4 mouse cellular contexts compared by ENCODE assay signal in the genomic region with DNA sequence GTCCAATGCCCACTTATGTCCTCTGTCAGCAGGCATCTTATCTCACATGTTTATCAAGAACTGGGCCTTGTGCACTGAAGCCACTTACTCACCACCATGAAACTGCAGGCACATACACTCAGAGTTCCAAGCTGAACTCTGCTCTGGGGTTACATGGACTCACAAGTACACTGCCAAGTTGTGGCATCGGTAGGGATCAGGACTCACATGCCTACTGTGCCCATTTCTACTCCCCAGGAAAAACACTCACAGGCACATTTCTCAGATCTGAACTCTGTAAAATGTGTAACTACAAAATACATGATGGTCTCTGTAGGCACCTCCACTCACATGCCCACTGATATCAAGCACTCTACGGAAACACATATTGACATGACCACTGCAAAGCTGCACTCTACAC. TPM values are rescaled to one million over a fixed set of nuclear protein-coding genes. Genes with fewer than 3 reads are reported as not detected.
"Had no signal": no experiment of that assay in that cellular context is flagged by ENCODE, and none has a peak within 500 bp of the region (broad histone marks: within the 10 kb centered on the region; RNA-seq: fewer than 3 reads in every experiment).

No protein-coding gene starts in this region.

RNA-seq across cellular contexts. Expression of a gene that starts 33.5 kb away (rescaled TPM):
- total RNA-seq: megakaryocyte progenitor cell, adult 5-6 weeks; midbrain, postnatal 0 days; monocyte, adult 5-6 weeks; neutrophil, adult 5-6 weeks had no signal
